Mouse (Mus musculus) stomach, embryonic 16.5 days (tissue): ENCODE measurements around the gene Ppp1r37. TPM values are rescaled to one million over a fixed set of nuclear protein-coding genes. Genes with fewer than 3 reads are reported as not detected.

Experiments used
- ATAC-seq: fragments of 200-750 bp; cut with Nextera tagmentation; 2 replicates; pipeline ENCODE4 v1.8.0; 2017; ENCODE audit warnings: moderate number of reproducible peaks, moderate TSS enrichment; ENCODE audit not compliant: insufficient read depth, low FRiP score
- H3K27ac ChIP-seq: fragments of 300-500 bp; sonication (generic); 2 replicates; pipeline ENCODE4 v1.5.1; 2014; ENCODE audit warnings: low read length
- H3K27me3 ChIP-seq: fragments of 300-500 bp; sonication (generic); 2 replicates; pipeline ENCODE4 v1.6.1; 2014; ENCODE audit warnings: low read length, control low read depth, mixed read lengths; ENCODE audit not compliant: control insufficient read depth, insufficient read depth
- H3K36me3 ChIP-seq: fragments of 300-500 bp; sonication (generic); 2 replicates; pipeline ENCODE4 v1.6.1; 2014; ENCODE audit warnings: low read length; ENCODE audit not compliant: control insufficient read depth, insufficient read depth
- H3K4me1 ChIP-seq: fragments of 300-500 bp; sonication (generic); 2 replicates; pipeline ENCODE4 v1.6.1; 2014; ENCODE audit warnings: low read length, control low read depth, mixed read lengths; ENCODE audit not compliant: control insufficient read depth, insufficient read depth
- H3K4me2 ChIP-seq: fragments of 300-500 bp; sonication (generic); 2 replicates; pipeline ENCODE4 v1.6.1; 2014; ENCODE audit warnings: low read depth, low read length, mixed read lengths
- H3K4me3 ChIP-seq: fragments of 300-500 bp; sonication (generic); replicated peaks from 2 replicates; pipeline ENCODE4 v1.5.1; 2014; ENCODE audit warnings: mild to moderate bottlenecking, low read length
- H3K9ac ChIP-seq: fragments of 300-500 bp; sonication (generic); 2 replicates; pipeline ENCODE4 v1.6.1; 2014; ENCODE audit warnings: low read length
- H3K9me3 ChIP-seq: fragments of 300-500 bp; sonication (generic); replicated peaks from 2 replicates; pipeline ENCODE4 v1.6.1; 2016; ENCODE audit warnings: low read length, control low read depth; ENCODE audit not compliant: control insufficient read depth
- WGBS: fragments of 180-500 bp; shearing (Covaris S2); extraction: QIAGEN DNeasy Blood & Tissue Kit; methylation state at CpG from one replicate; pipeline ENCODE4 v1.1.7; 2014; 5-methylcytosine and 5-hydroxymethylcytosine counted together
- polyA plus RNA-seq: library from polyadenylated mRNA; unstranded; fragments of >200 nt; fragmentation: Nextera tagmentation; extraction: Ambion mirVana; gene quantifications from 2 replicates; pipeline ENCODE4 v1.2.1, GENCODE M21; 2015

Ppp1r37 gene
- polyA plus RNA-seq, 1 experiment from 2014 or later: 20.4 TPM

- ATAC-seq: no peak
- H3K4me2 ChIP-seq: no peak overlapping the region
- H3K9me3 ChIP-seq: no peaks in the 10 kb centered on the region
- H3K36me3 ChIP-seq: no peaks in the 10 kb centered on the region
- 67% methylated on average over 3 of the region's 3 CpGs for WGBS
- H3K27ac ChIP-seq: no peak overlapping the region
- peaks cover 34% of the 10 kb centered on the region for H3K4me1 ChIP-seq
- H3K27me3 ChIP-seq: peaks cover 18% of the 10 kb centered on the region
- no peak overlapping the region for H3K9ac ChIP-seq
- no peak overlapping the region for H3K4me3 ChIP-seq
These were observed 12.7 kb upstream of the Ppp1r37 start for GRCm38 (mm10) chr7:19575559-19575958.

DNA sequence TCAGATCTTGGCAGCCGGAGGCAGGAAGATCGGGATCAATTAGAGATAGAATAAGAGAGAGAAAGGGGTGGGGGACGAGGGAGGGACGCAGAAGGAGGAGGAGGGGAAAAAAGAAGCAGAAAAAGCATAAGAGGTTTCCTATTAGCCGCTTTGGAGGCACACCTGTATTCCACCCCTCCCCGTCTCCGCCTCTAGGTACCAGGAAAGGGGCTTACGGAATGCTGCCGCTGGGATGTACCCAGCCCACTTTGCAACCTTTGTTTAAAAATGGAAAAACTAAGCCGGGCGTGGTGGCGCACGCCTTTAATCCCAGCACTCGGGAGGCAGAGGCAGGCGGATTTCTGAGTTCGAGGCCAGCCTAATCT is 10.9 kb upstream of the Ppp1r37 start:
- Histone ChIP-seq H3K9ac (peak overlapping the region; percentile 91), H3K4me3 (peak overlapping the region; percentile 88), H3K36me3 (no peaks in the 10 kb centered on the region), H3K27me3 (peaks cover 18% of the 10 kb centered on the region), H3K4me1 (peaks cover 34% of the 10 kb centered on the region), H3K27ac (peak overlapping the region; percentile 95), H3K4me2 (peak overlapping the region; percentile 94), H3K9me3 (no peaks in the 10 kb centered on the region)
- WGBS: 11% methylated on average over 16 of the region's 16 CpGs
- no peak for ATAC-seq

- H3K9me3 ChIP-seq: no peaks in the 10 kb centered on the region
- peak overlapping the region; percentile 95 for H3K27ac ChIP-seq
- peak overlapping the region; percentile 91 for H3K9ac ChIP-seq
- H3K4me2 ChIP-seq: peak overlapping the region; percentile 94
- peak; percentile 87 for ATAC-seq
- peaks cover 16% of the 10 kb centered on the region for H3K27me3 ChIP-seq
- peak overlapping the region; percentile 88 for H3K4me3 ChIP-seq
- H3K4me1 ChIP-seq: peaks cover 33% of the 10 kb centered on the region
- no peaks in the 10 kb centered on the region for H3K36me3 ChIP-seq
- WGBS: under 1% methylated on average over 53 of the region's 53 CpGs
These were observed 10.3 kb upstream of the Ppp1r37 start for GRCm38 (mm10) chr7:19572926-19573775.

DNA sequence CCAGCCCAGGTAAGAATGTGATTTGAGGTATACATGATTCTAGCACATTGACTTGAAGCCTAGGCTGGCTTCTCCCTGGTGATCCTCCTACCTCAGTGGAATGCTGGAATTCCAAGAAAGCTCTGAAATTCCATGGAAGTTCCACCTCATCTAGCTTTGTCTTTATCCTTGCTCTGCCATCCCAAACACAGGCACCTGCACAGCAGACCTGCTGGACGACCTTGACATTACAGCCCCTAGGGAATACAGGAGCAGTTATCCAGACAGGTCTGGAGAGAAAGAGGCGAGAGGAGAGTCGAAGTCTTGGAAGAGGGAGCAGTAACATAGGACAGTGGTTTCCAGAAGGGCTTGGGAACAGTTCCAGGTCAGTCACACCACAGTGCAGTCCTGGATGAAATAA is 6.8 kb upstream of the Ppp1r37 start:
- Histone ChIP-seq H3K9ac (no peak overlapping the region), H3K4me2 (no peak overlapping the region), H3K9me3 (no peaks in the 10 kb centered on the region), H3K4me1 (peaks cover 20% of the 10 kb centered on the region), H3K36me3 (peaks cover 10% of the 10 kb centered on the region), H3K4me3 (no peak overlapping the region), H3K27me3 (no peaks in the 10 kb centered on the region), H3K27ac (no peak overlapping the region)
- ATAC-seq: no peak
- 84% methylated on average over 3 of the region's 3 CpGs for WGBS

- 90% methylated on average over 8 of the region's 8 CpGs for WGBS
- H3K36me3 ChIP-seq: peaks cover 15% of the 10 kb centered on the region
- H3K27ac ChIP-seq: no peak overlapping the region
- no peak for ATAC-seq
- H3K4me1 ChIP-seq: peaks cover 21% of the 10 kb centered on the region
- no peak overlapping the region for H3K9ac ChIP-seq
- no peak overlapping the region for H3K4me3 ChIP-seq
- H3K9me3 ChIP-seq: no peaks in the 10 kb centered on the region
- no peak overlapping the region for H3K4me2 ChIP-seq
- no peaks in the 10 kb centered on the region for H3K27me3 ChIP-seq
These were observed 4.5 kb upstream of the Ppp1r37 start for GRCm38 (mm10) chr7:19567426-19567825.

DNA sequence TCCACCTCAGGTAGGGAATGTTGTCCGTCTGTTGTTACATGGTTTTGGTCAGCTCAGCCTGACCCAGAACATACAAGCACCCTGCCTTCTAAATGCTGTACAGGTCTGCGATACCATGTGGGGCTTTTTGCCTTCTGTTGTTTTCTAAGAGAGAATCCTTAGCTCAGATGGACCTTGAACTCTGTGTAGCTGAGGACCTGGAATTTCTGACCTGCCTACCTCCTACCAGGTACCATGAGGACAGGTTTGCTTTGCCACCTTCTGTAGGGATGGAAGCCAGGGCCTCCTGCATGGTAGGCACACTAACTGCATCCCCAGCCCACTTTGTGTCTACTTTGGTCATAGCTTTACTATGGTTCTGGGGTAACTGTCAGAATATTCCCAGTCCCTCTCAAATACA is 2.9 kb upstream of the Ppp1r37 start:
- Histone ChIP-seq H3K4me2 (no peak overlapping the region), H3K27ac (no peak overlapping the region), H3K9ac (no peak overlapping the region), H3K36me3 (peaks cover 15% of the 10 kb centered on the region), H3K4me3 (no peak overlapping the region), H3K4me1 (peaks cover 16% of the 10 kb centered on the region), H3K27me3 (no peaks in the 10 kb centered on the region), H3K9me3 (no peaks in the 10 kb centered on the region)
- WGBS: 94% methylated on average over 2 of the region's 2 CpGs
- no peak for ATAC-seq

- Histone ChIP-seq H3K27ac (no peak overlapping the region), H3K27me3 (no peaks in the 10 kb centered on the region), H3K4me3 (no peak overlapping the region), H3K4me2 (no peak overlapping the region), H3K36me3 (peaks cover 15% of the 10 kb centered on the region), H3K9me3 (no peaks in the 10 kb centered on the region), H3K9ac (no peak overlapping the region), H3K4me1 (peaks cover 29% of the 10 kb centered on the region)
- no peak for ATAC-seq
- WGBS: 86% methylated on average over 4 of the region's 4 CpGs
These were observed 1.6 kb upstream of the Ppp1r37 start for GRCm38 (mm10) chr7:19564455-19564854.

DNA sequence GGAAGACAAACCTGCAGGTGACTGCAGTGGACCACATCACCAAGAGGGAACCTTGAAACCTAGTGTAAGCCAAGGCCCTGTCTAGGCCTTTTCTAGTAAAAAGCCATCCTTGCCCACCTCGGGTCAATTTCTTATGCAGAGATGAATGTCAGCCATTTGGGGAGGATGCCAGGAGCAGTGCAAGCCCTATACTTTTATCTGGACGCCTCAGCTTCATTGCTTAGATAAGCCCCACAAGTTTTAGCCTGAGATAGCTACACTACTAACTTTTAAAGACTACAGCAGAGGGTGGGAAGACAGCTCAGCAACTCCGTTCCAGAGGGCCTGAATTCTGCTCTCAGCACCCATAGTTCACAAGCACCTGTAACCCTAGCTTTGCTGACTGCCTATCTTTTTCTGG is 1.0 kb upstream of the Ppp1r37 start:
- Histone ChIP-seq H3K4me3 (no peak overlapping the region), H3K27ac (no peak overlapping the region), H3K27me3 (no peaks in the 10 kb centered on the region), H3K36me3 (peaks cover 15% of the 10 kb centered on the region), H3K4me1 (peaks cover 35% of the 10 kb centered on the region), H3K9ac (no peak overlapping the region), H3K9me3 (no peaks in the 10 kb centered on the region), H3K4me2 (0 out of 2 replicates have a peak overlapping the region, but pooled peaks have one; percentile 98)
- 75% methylated on average over 3 of the region's 3 CpGs for WGBS
- no peak for ATAC-seq

DNA sequence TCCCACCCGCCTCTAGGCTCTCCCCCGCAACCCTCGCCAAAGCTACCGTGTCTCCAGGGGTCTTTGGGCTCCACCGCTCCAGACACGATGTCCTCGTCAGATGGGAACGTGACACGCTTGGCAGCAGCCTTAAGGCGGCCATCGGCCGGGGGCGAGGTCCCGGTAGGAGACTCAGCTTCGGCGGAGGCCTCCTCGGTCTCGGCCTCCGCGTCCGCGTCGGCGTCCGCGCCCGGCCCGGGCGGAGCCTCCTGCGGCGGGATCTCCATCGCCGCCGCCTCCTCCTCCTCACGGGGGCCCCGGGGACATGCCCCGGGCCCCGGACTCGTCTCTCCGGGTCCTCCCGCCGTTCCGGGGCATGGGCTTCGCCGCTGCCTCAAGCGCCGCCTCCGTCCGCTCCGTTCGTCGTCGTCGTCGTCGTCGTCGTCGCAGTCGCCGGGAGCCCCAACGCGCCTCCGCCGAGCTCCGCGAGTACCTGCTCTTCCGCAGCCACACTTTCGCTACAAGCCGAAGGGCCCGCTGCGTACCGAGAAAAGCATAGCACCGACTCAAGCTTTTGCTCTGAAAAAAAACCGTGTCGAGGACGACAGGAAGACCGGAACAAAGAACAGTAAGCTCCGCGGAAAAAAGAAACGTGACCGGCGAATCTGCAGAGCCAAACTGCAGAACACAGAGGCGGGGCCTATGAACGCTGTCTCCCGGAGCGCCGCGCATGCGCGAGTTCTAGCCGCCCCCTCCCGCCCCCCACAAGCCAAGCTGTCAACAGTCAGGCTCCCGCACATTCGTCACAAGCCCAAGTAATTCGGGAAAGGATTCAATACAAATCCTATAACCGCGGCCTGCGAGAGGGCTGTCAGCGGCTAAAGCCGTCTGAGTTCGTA is 872 bp downstream of the Ppp1r37 start:
- WGBS: under 1% methylated on average over 100 of the region's 102 CpGs
- H3K4me1 ChIP-seq: peaks cover 46% of the 10 kb centered on the region

More for the DNA sequence above, 872 bp downstream of the Ppp1r37 start:
- ATAC-seq: peak; percentile 92
- H3K4me2 ChIP-seq: peak overlapping the region; percentile 98
- peak overlapping the region; percentile 97 for H3K9ac ChIP-seq
- H3K27me3 ChIP-seq: no peaks in the 10 kb centered on the region
- no peaks in the 10 kb centered on the region for H3K9me3 ChIP-seq
- H3K4me3 ChIP-seq: peak overlapping the region; percentile 99
- peaks cover 15% of the 10 kb centered on the region for H3K36me3 ChIP-seq
- H3K27ac ChIP-seq: peak overlapping the region; percentile 95
